Mouse (Mus musculus): ENCODE data around the gene Spata32. TPM values are rescaled to one million over a fixed set of nuclear protein-coding genes. Genes with fewer than 3 reads are reported as not detected.

Spata32 gene
- total and polyA plus RNA-seq, 3 experiments: not detected

DNA sequence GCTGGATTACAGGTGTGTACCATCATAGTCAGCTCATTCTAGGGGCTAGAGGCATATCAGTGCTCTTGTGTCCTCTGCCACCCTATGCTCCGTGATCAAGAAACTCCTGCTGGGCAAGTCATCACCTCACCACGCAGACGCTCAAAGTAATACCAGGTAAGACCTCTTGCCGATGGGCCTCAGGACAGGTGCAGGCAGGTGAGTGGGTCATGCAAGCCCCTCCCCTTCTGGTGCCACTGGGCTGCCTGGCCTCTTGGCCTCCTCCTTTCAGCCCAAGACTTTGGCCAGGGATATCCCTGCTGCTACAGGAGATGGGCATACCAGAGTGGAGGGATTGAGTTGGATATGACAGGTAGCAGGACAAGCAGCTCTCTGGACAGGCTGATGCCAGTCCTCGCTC is 1.0 kb upstream of the Spata32 start:
- in situ Hi-C loops (cut with MboI; ENCODE audit: low pct_ligation_motif_present, low pct_unique_long_range_greater_than_20kb, low sequenced_read_pairs) (no loop called here), dilution Hi-C loops (cut with MboI; ENCODE audit: extremely low pct_ligation_motif_present, extremely low pct_unique_long_range_greater_than_20kb, low sequenced_read_pairs) (no loop called here)
- no peaks in the 10 kb centered on the region for H3K27me3 ChIP-seq (replicated peaks)
- peaks cover 0 to 12% of the 10 kb centered on the region in 2 experiments; a peak in 2 of 4 replicates for H3K4me1 ChIP-seq (ENCODE audit: control insufficient read depth in 1 of 2, insufficient read depth in 2 of 2)
- H3K27ac ChIP-seq (ENCODE audit: insufficient read depth, low read depth): no peak overlapping the region
- H3K4me3 ChIP-seq (replicated peaks in 1 of 3; ENCODE audit: low read depth in 2 of 3, low read length in 2 of 3, poor library complexity in 1 of 3): no peak overlapping the region
- no peak for DNase-seq (ENCODE audit: extremely low read depth)
- no peak for TF ChIP-seq PAX5 (IDR thresholded peaks at IDR 0.05; ENCODE audit: low read length)
- no peak for TF ChIP-seq MAZ (IDR thresholded peaks at IDR 0.05; ENCODE audit: low read depth, low read length)
- TF ChIP-seq HCFC1 (IDR thresholded peaks at IDR 0.05; ENCODE audit: low read depth, low read length): no peak
- no peak for TF ChIP-seq CTCF (conservative IDR thresholded peaks at IDR 0.05 in 1 of 2, IDR thresholded peaks at IDR 0.05 in 1 of 2; ENCODE audit: low read depth in 2 of 2, low read length in 2 of 2)
- no peak for TF ChIP-seq TCF12 (IDR thresholded peaks at IDR 0.05; ENCODE audit: low read depth, low read length)
- TF ChIP-seq USF1 (IDR thresholded peaks at IDR 0.05; ENCODE audit: low read depth, low read length): no peak
- no peak for TF ChIP-seq CHD1 (IDR thresholded peaks at IDR 0.05; ENCODE audit: low read depth, low read length)
- TF ChIP-seq ETS1 (conservative IDR thresholded peaks at IDR 0.05; ENCODE audit: low read depth, low read length): no peak
- TF ChIP-seq SMC3 (IDR thresholded peaks at IDR 0.05; ENCODE audit: low read depth, low read length): no peak
- TF ChIP-seq RCOR1 (conservative IDR thresholded peaks at IDR 0.05; ENCODE audit: low read depth, low read length): no peak
- no peak for TF ChIP-seq ELF1 (IDR thresholded peaks at IDR 0.05; ENCODE audit: low read depth, low read length)
- no peak; the same call in 1 of the 2 replicates for TF ChIP-seq POLR2A (IDR thresholded peaks at IDR 0.05; ENCODE audit: low read depth, low read length)
- no peak for TF ChIP-seq JUND (conservative IDR thresholded peaks at IDR 0.05; ENCODE audit: low read depth, low read length)
- no peak for TF ChIP-seq MAFK (IDR thresholded peaks at IDR 0.05; ENCODE audit: insufficient replicate concordance, low read length)
- no peak for TF ChIP-seq RAD21 (IDR thresholded peaks at IDR 0.05; ENCODE audit: low read depth, low read length)
- H3K36me3 ChIP-seq (replicated peaks in 1 of 2; ENCODE audit: control insufficient read depth in 1 of 2, insufficient read depth in 1 of 2, low read length in 1 of 2): peaks cover 34 to 48% of the 10 kb centered on the region in 2 experiments
- no peak overlapping the region for H3K4me2 ChIP-seq (ENCODE audit: insufficient read depth, low read depth, poor library complexity, severe bottlenecking)
- no peaks in the 10 kb centered on the region for H3K9me3 ChIP-seq (replicated peaks; ENCODE audit: low read length)
- no peaks in the 10 kb centered on the region for H3K79me2 ChIP-seq (replicated peaks; ENCODE audit: control insufficient read depth, extremely low read depth, insufficient read depth, poor library complexity, severe bottlenecking)
- H3K9ac ChIP-seq (ENCODE audit: insufficient read depth, low read depth): no peak overlapping the region

DNA sequence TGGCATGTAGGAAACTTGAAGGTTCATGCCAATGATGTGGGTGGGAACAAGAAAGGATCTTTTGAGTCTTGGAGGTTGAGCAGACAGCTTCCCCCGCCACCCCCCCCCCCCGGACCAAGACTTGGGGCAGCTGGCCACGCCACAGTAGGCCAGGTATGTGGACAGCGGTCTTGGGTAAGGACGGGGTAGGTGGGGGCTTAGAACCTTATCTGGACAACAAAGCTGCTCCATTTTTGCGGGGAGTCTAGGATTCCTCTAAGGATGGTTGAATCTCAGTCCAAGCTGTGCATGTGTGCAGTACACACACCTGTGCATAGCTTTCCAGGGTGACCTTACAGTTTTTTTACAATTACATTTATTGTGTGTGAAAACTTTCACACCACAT is 277 bp upstream of the Spata32 start:
- Histone ChIP-seq H3K36me3 (replicated peaks in 1 of 2; ENCODE audit: control insufficient read depth in 1 of 2, insufficient read depth in 1 of 2, low read length in 1 of 2) (peaks cover 26 to 41% of the 10 kb centered on the region in 2 experiments), H3K27ac (ENCODE audit: insufficient read depth, low read depth) (no peak overlapping the region), H3K9me3 (replicated peaks; ENCODE audit: low read length) (peaks cover 5% of the 10 kb centered on the region), H3K4me1 (ENCODE audit: control insufficient read depth in 1 of 2, insufficient read depth in 2 of 2) (peaks cover 0 to 5% of the 10 kb centered on the region in 2 experiments; a peak in 2 of 4 replicates), H3K79me2 (replicated peaks; ENCODE audit: control insufficient read depth, extremely low read depth, insufficient read depth, poor library complexity, severe bottlenecking) (no peaks in the 10 kb centered on the region), H3K27me3 (replicated peaks) (no peaks in the 10 kb centered on the region), H3K4me2 (ENCODE audit: insufficient read depth, low read depth, poor library complexity, severe bottlenecking) (peak overlapping the region; percentile 37), H3K4me3 (replicated peaks in 1 of 3; ENCODE audit: low read depth in 2 of 3, low read length in 2 of 3, poor library complexity in 1 of 3) (peak overlapping the region in 1 of 3 experiments; percentile 56), H3K9ac (ENCODE audit: insufficient read depth, low read depth) (peak overlapping the region; percentile 15; the same call in 1 of the 2 replicates)
- dilution Hi-C loops (cut with MboI; ENCODE audit: extremely low pct_ligation_motif_present, extremely low pct_unique_long_range_greater_than_20kb, low sequenced_read_pairs): no loop called here
- in situ Hi-C loops (cut with MboI; ENCODE audit: low pct_ligation_motif_present, low pct_unique_long_range_greater_than_20kb, low sequenced_read_pairs): no loop called here
- DNase-seq (ENCODE audit: extremely low read depth): no peak
- TF ChIP-seq RAD21 (IDR thresholded peaks at IDR 0.05; ENCODE audit: low read depth, low read length): no peak
- no peak for TF ChIP-seq MYC (IDR thresholded peaks at IDR 0.05; ENCODE audit: low read depth, low read length)
- TF ChIP-seq ELF1 (IDR thresholded peaks at IDR 0.05; ENCODE audit: low read depth, low read length): no peak
- TF ChIP-seq ZKSCAN1 (IDR thresholded peaks at IDR 0.05; ENCODE audit: borderline replicate concordance, low read depth, low read length): no peak
- TF ChIP-seq USF2 (conservative IDR thresholded peaks at IDR 0.05; ENCODE audit: low read depth, low read length): no peak
- TF ChIP-seq SMC3 (IDR thresholded peaks at IDR 0.05; ENCODE audit: low read depth, low read length): no peak
- no peak for TF ChIP-seq UBTF (IDR thresholded peaks at IDR 0.05; ENCODE audit: low read depth, low read length)
- no peak for TF ChIP-seq ZMIZ1 (IDR thresholded peaks at IDR 0.05; ENCODE audit: low read depth, low read length)
- no peak for TF ChIP-seq POLR2A (IDR thresholded peaks at IDR 0.05; ENCODE audit: low read depth, low read length)
- no peak for TF ChIP-seq CHD2 (IDR thresholded peaks at IDR 0.05; ENCODE audit: low read length)
- no peak for TF ChIP-seq IRF4 (IDR thresholded peaks at IDR 0.05; ENCODE audit: low read depth, low read length)
- no peak for TF ChIP-seq TBP (conservative IDR thresholded peaks at IDR 0.05; ENCODE audit: low read depth, low read length)
- TF ChIP-seq MAFK (IDR thresholded peaks at IDR 0.05; ENCODE audit: insufficient replicate concordance, low read length): no peak

Data from CH12.LX (cell line).